Mouse (Mus musculus) 416B (cell line): Measurements from ENCODE around the gene Gm13275.
"Not testable (repeated sequence)": the region's sequence is repeated elsewhere in the genome, so short reads cannot be mapped to it uniquely, and the experiment has no call there.

ENCODE experiments used
- DNase-seq: peaks from one replicate; pipeline ENCODE4 v3.0.0; 2011; ENCODE audit warnings: low read depth

Gm13275 gene

GRCm38 (mm10) chr4:88793936-88794675 is at the start of gene Gm13275:
Gene Gm13275, plus strand, starts transcription at chr4:88794487.
- DNase-seq: not testable (repeated sequence)

DNA sequence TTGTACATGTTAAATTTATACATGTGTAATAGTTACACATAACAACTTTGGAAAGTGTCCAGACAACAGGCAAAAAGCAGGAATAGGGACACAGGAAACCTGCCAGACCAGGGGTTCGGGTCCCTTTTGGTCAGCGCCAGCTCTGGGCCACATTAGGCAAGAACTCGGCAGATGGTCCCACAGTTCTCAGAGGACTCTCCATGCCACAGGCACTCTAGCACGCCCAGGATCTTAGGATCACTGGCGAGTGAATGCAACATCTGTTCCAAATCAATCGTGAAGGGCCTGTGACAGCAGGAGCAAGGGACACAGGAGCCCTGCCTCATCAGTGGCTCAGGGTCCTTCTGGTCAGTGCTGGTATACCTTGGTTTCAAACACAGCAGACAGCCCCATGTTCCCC is 44.4 kb upstream of the Gm13275 start:
- no peak for DNase-seq

DNA sequence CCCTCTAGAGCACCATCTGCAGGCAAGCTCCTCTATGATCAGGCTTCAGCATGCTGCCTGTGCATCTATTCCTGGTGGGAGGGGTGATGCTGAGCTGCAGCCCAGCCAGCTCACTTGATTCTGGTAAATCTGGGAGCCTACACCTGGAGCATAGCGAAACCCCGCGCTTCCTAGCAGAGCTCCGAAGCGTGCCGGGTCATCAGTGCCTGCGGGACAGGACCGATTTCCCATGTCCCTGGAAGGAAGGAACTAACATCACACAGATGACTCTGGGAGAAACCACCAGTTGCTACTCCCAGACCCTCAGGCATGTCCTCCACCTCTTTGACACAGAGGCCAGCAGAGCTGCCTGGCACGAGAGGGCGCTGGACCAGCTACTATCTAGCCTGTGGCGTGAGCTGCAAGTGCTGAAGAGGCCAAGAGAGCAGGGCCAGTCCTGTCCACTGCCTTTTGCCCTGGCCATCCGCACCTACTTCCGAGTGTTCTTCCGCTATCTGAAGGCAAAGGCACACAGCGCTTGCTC is 39.4 kb upstream of the Gm13275 start, which contains the start of gene Gm13271:
Gene Gm13271, plus strand, starts transcription at position 51 of the 523 bp plus-strand sequence.
- DNase-seq: not testable (repeated sequence)

DNA sequence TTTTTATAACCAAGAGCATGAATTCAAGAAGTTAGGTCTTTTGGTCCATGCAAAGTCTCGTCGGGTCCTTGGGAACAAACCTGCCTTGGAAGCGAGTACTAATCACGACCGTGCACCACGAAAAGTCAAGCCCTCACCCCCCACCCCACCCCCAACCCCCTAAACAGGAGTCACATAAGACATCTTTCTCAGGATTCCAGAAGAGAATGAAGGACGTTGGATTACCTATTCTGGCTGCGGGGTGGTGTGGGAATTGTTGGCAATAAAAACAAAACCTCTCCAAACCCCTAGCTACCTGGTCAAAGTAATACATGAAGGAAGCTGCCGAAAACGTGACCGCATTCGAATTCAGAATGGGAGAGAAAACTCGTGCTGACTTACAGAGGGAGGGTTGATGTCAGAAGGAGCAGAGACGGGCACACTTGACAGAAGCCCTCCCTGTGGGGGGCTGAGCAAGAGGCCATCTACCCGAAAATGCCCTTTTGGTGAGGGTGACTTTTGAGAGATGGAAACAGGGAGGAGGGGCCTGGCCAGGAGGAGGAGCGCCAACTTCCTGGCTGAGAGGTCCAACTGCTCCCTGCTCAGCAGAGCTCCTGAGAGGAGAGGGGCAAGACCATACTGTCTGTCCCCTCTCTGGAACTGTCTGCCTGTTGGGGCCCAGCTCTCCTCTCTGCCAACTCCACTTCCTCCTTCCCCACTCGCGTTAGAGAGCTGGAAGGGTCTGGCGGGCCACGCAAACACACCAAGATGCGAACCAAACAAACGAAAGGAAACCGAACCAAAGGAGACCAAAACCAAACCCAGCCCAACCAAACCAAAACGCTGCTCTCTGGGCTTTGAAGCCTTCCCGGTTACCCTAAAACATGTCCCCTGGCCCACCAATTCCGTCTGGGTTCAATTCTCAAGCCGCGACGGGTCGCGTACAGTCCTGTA is 37.4 kb upstream of the Gm13275 start:
- peak; percentile 55 for DNase-seq

- DNase-seq: peak; percentile 89
Observed at GRCm38 (mm10) chr4:88757628-88758031, 36.7 kb upstream of the Gm13275 start.

- not testable (repeated sequence) for DNase-seq
Observed at GRCm38 (mm10) chr4:88758751-88759150, 35.5 kb upstream of the Gm13275 start.

DNA sequence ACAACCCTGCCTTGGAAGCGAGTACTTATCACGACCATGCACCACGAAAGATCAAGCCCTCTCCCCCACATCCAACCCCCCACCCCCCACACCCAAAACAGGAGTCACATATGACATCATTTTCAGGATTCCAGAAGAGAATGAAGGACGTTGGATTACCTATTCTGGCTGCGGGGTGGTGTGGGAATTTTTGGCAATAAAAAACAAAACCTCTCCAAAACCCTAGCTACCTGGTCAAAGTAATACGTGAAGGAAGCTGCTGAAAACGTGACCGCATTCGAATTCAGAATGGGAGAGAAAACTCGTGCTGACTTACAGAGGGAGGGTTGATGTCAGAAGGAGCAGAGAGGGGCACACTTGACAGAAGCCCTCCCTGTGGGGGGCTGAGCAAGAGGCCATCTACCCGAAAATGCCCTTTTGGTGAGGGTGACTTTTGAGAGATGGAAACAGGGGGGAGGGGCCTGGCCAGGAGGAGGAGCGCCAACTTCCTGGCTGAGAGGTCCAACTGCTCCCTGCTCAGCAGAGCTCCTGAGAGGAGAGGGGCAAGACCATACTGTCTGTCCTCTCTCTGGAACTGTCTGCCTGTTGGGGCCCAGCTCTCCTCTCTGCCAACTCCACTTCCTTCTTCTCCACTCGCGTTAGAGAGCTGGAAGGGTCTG is 34.5 kb upstream of the Gm13275 start, which contains the start of gene Gm13283:
Gene Gm13283, plus strand, starts transcription at position 510 of the 659 bp plus-strand sequence.
- DNase-seq: peak; percentile 67

- peak; percentile 88 for DNase-seq
Observed at GRCm38 (mm10) chr4:88760431-88760830, 33.9 kb upstream of the Gm13275 start.

GRCm38 (mm10) chr4:88761776-88762175 is 32.5 kb upstream of the Gm13275 start:
- DNase-seq: not testable (repeated sequence)

GRCm38 (mm10) chr4:88762341-88762740 is 31.9 kb upstream of the Gm13275 start:
- DNase-seq: not testable (repeated sequence)

DNA sequence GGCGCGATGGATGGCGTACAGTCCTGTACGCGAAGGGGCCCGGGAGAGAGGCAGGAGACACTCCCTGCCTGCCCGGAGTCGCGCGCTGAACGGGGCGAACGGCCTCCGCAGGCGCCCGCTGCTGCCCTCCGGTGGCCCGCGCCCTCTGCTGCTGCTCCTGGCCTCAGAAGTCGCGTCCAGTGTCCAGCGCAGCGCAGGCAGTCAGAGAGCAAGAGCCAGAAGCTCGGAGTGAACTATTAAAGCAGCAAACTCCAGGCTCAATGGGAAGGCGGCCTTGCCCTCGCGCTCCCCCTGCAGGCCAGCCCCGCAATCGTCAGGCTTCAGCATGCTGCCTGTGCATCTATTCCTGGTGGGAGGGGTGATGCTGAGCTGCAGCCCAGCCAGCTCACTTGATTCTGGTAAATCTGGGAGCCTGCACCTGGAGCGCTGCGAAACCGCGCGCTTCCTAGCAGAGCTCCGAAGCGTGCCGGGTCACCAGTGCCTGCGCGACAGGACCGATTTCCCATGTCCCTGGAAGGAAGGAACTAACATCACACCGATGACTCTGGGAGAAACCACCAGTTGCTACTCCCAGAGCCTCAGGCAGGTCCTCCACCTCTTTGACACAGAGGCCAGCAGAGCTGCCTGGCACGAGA is 30.8 kb upstream of the Gm13275 start:
- peak; percentile 88 for DNase-seq

GRCm38 (mm10) chr4:88773534-88773933 is 20.8 kb upstream of the Gm13275 start, which contains the start of gene Gm13290:
Gene Gm13290, plus strand, starts transcription at chr4:88773834.
- DNase-seq: not testable (repeated sequence)

- DNase-seq: not testable (repeated sequence)
Observed at GRCm38 (mm10) chr4:88776622-88777021, 17.7 kb upstream of the Gm13275 start, which contains the start of gene Gm13289. Gene Gm13289, plus strand, starts transcription at chr4:88776922.

GRCm38 (mm10) chr4:88779550-88779949 is 14.7 kb upstream of the Gm13275 start, which contains the start of gene Gm13272:
Gene Gm13272, plus strand, starts transcription at chr4:88779850.
- not testable (repeated sequence) for DNase-seq

GRCm38 (mm10) chr4:88780320-88780719 is 14.0 kb upstream of the Gm13275 start:
- DNase-seq: not testable (repeated sequence)

GRCm38 (mm10) chr4:88781831-88782230 is 12.5 kb upstream of the Gm13275 start, which contains the start of gene Ifnz:
Gene Ifnz, plus strand, starts transcription at chr4:88782131.
- not testable (repeated sequence) for DNase-seq

GRCm38 (mm10) chr4:88782335-88782734 is 12.0 kb upstream of the Gm13275 start:
- not testable (repeated sequence) for DNase-seq

DNA sequence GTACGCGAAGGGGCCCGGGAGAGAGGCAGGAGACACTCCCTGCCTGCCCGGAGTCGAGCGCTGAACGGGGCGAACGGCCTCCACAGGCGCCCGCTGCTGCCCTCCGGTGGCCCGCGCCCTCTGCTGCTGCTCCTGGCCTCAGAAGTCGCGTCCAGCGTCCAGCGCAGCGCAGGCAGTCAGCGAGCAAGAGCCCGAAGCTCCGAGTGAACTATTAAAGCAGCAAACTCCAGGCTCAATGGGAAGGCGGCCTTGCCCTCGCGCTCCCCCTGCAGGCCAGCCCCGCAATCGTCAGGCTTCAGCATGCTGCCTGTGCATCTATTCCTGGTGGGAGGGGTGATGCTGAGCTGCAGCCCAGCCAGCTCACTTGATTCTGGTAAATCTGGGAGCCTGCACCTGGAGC is 8.9 kb upstream of the Gm13275 start, which contains the start of gene Gm13276:
Gene Gm13276, plus strand, starts transcription at position 301 of the 400 bp plus-strand sequence.
- DNase-seq: not testable (repeated sequence)

DNA sequence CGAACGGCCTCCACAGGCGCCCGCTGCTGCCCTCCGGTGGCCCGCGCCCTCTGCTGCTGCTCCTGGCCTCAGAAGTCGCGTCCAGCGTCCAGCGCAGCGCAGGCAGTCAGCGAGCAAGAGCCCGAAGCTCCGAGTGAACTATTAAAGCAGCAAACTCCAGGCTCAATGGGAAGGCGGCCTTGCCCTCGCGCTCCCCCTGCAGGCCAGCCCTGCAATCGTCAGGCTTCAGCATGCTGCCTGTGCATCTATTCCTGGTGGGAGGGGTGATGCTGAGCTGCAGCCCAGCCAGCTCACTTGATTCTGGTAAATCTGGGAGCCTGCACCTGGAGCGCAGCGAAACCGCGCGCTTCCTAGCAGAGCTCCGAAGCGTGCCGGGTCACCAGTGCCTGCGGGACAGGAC is 5.9 kb upstream of the Gm13275 start, which contains the start of gene Gm13277:
Gene Gm13277, plus strand, starts transcription at position 231 of the 400 bp plus-strand sequence.
- DNase-seq: not testable (repeated sequence)

GRCm38 (mm10) chr4:88791250-88791649 is 3.0 kb upstream of the Gm13275 start, which contains the start of gene Gm13278:
Gene Gm13278, plus strand, starts transcription at chr4:88791550.
- not testable (repeated sequence) for DNase-seq
